Mouse (Mus musculus): Measurements from ENCODE around the gene Ptcra. TPM values are rescaled to one million over a fixed set of nuclear protein-coding genes. Genes with fewer than 3 reads are reported as not detected.

Gene Ptcra
- total and polyA plus RNA-seq, 2 experiments from 2014 or later = 0.20 TPM; not detected in 1

GRCm38 (mm10) chr17:46741305-46741704 is 22.2 kb downstream of the Ptcra start:
- 93% methylated on average over 6 of the region's 6 CpGs for whole genome bisulfite sequencing

GRCm38 (mm10) chr17:46736160-46736559 is 27.4 kb downstream of the Ptcra start:
- peaks cover 28% of the 10 kb centered on the region for H3K36me3 ChIP-seq (ENCODE audit: insufficient read depth, low read length)
- H3K27me3 ChIP-seq (ENCODE audit: insufficient read depth, low read length) = no peaks in the 10 kb centered on the region
- 71% methylated on average over 10 of the region's 10 CpGs for WGBS
- H3K4me2 ChIP-seq (ENCODE audit: low read depth, low read length, poor library complexity, severe bottlenecking) = no peak overlapping the region
- no peak overlapping the region for H3K9ac ChIP-seq (replicated peaks; ENCODE audit: low read length, poor library complexity, severe bottlenecking)
- no peaks in the 10 kb centered on the region for H3K4me1 ChIP-seq (ENCODE audit: insufficient read depth, low read length)
- ATAC-seq (ENCODE audit: low FRiP score) (no peak), DNase-seq (ENCODE audit: low spot score) (no peak)
- H3K27ac ChIP-seq (ENCODE audit: low read depth, low read length) = no peak overlapping the region
- no peaks in the 10 kb centered on the region for H3K9me3 ChIP-seq (ENCODE audit: low read length)
- no peak overlapping the region for H3K4me3 ChIP-seq (ENCODE audit: low read depth, low read length)
- TF ChIP-seq CTCF (IDR thresholded peaks at IDR 0.05) = peak; percentile 53

More at GRCm38 (mm10) chr17:46741305-46741704, 22.2 kb downstream of the Ptcra start:
- H3K4me3 ChIP-seq (ENCODE audit: low read depth, low read length) = no peak overlapping the region
- no peaks in the 10 kb centered on the region for H3K9me3 ChIP-seq (ENCODE audit: low read length)
- DNase-seq (ENCODE audit: low spot score) = no peak
- H3K27me3 ChIP-seq (ENCODE audit: insufficient read depth, low read length) = no peaks in the 10 kb centered on the region
- H3K27ac ChIP-seq (ENCODE audit: low read depth, low read length) = no peak overlapping the region
- no peaks in the 10 kb centered on the region for H3K4me1 ChIP-seq (ENCODE audit: insufficient read depth, low read length)
- H3K4me2 ChIP-seq (ENCODE audit: low read depth, low read length, poor library complexity, severe bottlenecking) = no peak overlapping the region
- no peak for ATAC-seq (ENCODE audit: low FRiP score)
- H3K9ac ChIP-seq (replicated peaks; ENCODE audit: low read length, poor library complexity, severe bottlenecking) = no peak overlapping the region
- TF ChIP-seq CTCF (IDR thresholded peaks at IDR 0.05) = no peak
- peaks cover 26% of the 10 kb centered on the region for H3K36me3 ChIP-seq (ENCODE audit: insufficient read depth, low read length)

- Histone ChIP-seq H3K4me3 (ENCODE audit: low read depth, low read length) (no peak overlapping the region), H3K36me3 (ENCODE audit: insufficient read depth, low read length) (peaks cover 28% of the 10 kb centered on the region), H3K27me3 (ENCODE audit: insufficient read depth, low read length) (no peaks in the 10 kb centered on the region), H3K9ac (replicated peaks; ENCODE audit: low read length, poor library complexity, severe bottlenecking) (no peak overlapping the region), H3K9me3 (ENCODE audit: low read length) (no peaks in the 10 kb centered on the region), H3K4me1 (ENCODE audit: insufficient read depth, low read length) (no peaks in the 10 kb centered on the region), H3K4me2 (ENCODE audit: low read depth, low read length, poor library complexity, severe bottlenecking) (no peak overlapping the region), H3K27ac (ENCODE audit: low read depth, low read length) (no peak overlapping the region)
- DNase-seq (ENCODE audit: low spot score) = no peak
- no peak for ATAC-seq (ENCODE audit: low FRiP score)
- TF ChIP-seq CTCF (IDR thresholded peaks at IDR 0.05) = no peak
- WGBS = 85% methylated on average over 7 of the region's 7 CpGs
Observed at GRCm38 (mm10) chr17:46735287-46735686, 28.2 kb downstream of the Ptcra start.

GRCm38 (mm10) chr17:46734055-46734454 is 29.5 kb downstream of the Ptcra start:
- no peak for ATAC-seq (ENCODE audit: low FRiP score)
- 92% methylated on average over 3 of the region's 3 CpGs for WGBS
- DNase-seq (ENCODE audit: low spot score) = no peak
- Histone ChIP-seq H3K4me1 (ENCODE audit: insufficient read depth, low read length) (no peaks in the 10 kb centered on the region), H3K9ac (replicated peaks; ENCODE audit: low read length, poor library complexity, severe bottlenecking) (no peak overlapping the region), H3K36me3 (ENCODE audit: insufficient read depth, low read length) (peaks cover 28% of the 10 kb centered on the region), H3K27ac (ENCODE audit: low read depth, low read length) (no peak overlapping the region), H3K4me3 (ENCODE audit: low read depth, low read length) (no peak overlapping the region), H3K27me3 (ENCODE audit: insufficient read depth, low read length) (no peaks in the 10 kb centered on the region), H3K9me3 (ENCODE audit: low read length) (no peaks in the 10 kb centered on the region), H3K4me2 (ENCODE audit: low read depth, low read length, poor library complexity, severe bottlenecking) (no peak overlapping the region)
- no peak for TF ChIP-seq CTCF (IDR thresholded peaks at IDR 0.05)

GRCm38 (mm10) chr17:46728904-46729318 is 34.6 kb downstream of the Ptcra start, which contains the start of gene Gnmt:
Gene Gnmt (minus strand): TSS chr17:46729168.
- Histone ChIP-seq H3K4me3 (ENCODE audit: low read depth, low read length) (no peak within 1 kb of the TSS), H3K4me2 (ENCODE audit: low read depth, low read length, poor library complexity, severe bottlenecking) (peak within 1 kb of the TSS; percentile 4; the same call in 1 of the 2 replicates), H3K9me3 (ENCODE audit: low read length) (no peaks in the 10 kb centered on the region), H3K4me1 (ENCODE audit: insufficient read depth, low read length) (no peaks in the 10 kb centered on the region), H3K27ac (ENCODE audit: low read depth, low read length) (no peak within 1 kb of the TSS), H3K27me3 (ENCODE audit: insufficient read depth, low read length) (no peaks in the 10 kb centered on the region), H3K9ac (replicated peaks; ENCODE audit: low read length, poor library complexity, severe bottlenecking) (0 out of 2 replicates have a peak within 1 kb of the TSS, but pooled peaks have one; percentile 13), H3K36me3 (ENCODE audit: insufficient read depth, low read length) (peaks cover 10% of the 10 kb centered on the region)
- DNase-seq (ENCODE audit: low spot score) (no peak), ATAC-seq (ENCODE audit: low FRiP score) (no peak)
- 20% methylated on average over 24 of the region's 24 CpGs for WGBS
- TF ChIP-seq CTCF (IDR thresholded peaks at IDR 0.05) = no peak

GRCm38 (mm10) chr17:46728496-46728895 is 35.0 kb downstream of the Ptcra start:
- H3K9ac ChIP-seq (replicated peaks; ENCODE audit: low read length, poor library complexity, severe bottlenecking) = 0 out of 2 replicates have a peak overlapping the region, but pooled peaks have one; percentile 13
- DNase-seq (ENCODE audit: low spot score) = no peak
- no peak for TF ChIP-seq CTCF (IDR thresholded peaks at IDR 0.05)
- no peak overlapping the region for H3K27ac ChIP-seq (ENCODE audit: low read depth, low read length)
- WGBS = 51% methylated on average over 11 of the region's 11 CpGs
- no peaks in the 10 kb centered on the region for H3K9me3 ChIP-seq (ENCODE audit: low read length)
- no peaks in the 10 kb centered on the region for H3K27me3 ChIP-seq (ENCODE audit: insufficient read depth, low read length)
- peaks cover 10% of the 10 kb centered on the region for H3K36me3 ChIP-seq (ENCODE audit: insufficient read depth, low read length)
- H3K4me2 ChIP-seq (ENCODE audit: low read depth, low read length, poor library complexity, severe bottlenecking) = peak overlapping the region; percentile 4; the same call in 1 of the 2 replicates
- no peak overlapping the region for H3K4me3 ChIP-seq (ENCODE audit: low read depth, low read length)
- ATAC-seq (ENCODE audit: low FRiP score) = no peak
- no peaks in the 10 kb centered on the region for H3K4me1 ChIP-seq (ENCODE audit: insufficient read depth, low read length)
